Mouse (Mus musculus) hindbrain, embryonic 12.5 days (tissue): ENCODE results near the gene Cep78. TPM values are rescaled to one million over a fixed set of nuclear protein-coding genes. Genes with fewer than 3 reads are reported as not detected.

Experiments used
- ATAC-seq: fragments of 200-750 bp; cut with Nextera tagmentation; 2 replicates; pipeline ENCODE4 v1.8.0; 2017; ENCODE audit warnings: moderate TSS enrichment; ENCODE audit not compliant: low FRiP score
- H3K27ac ChIP-seq: fragments of 300-500 bp; sonication (generic); 2 replicates; pipeline ENCODE4 v1.5.1; 2016; ENCODE audit warnings: mild to moderate bottlenecking
- H3K27me3 ChIP-seq: fragments of 300-500 bp; sonication (generic); 2 replicates; pipeline ENCODE4 v1.6.1; 2016; ENCODE audit warnings: mild to moderate bottlenecking
- H3K36me3 ChIP-seq: fragments of 300-500 bp; sonication (generic); 2 replicates; pipeline ENCODE4 v1.6.1; 2016; ENCODE audit warnings: mild to moderate bottlenecking
- H3K4me1 ChIP-seq: fragments of 300-500 bp; sonication (generic); 2 replicates; pipeline ENCODE4 v1.6.1; 2016
- H3K4me2 ChIP-seq: fragments of 300-500 bp; sonication (generic); replicated peaks from 2 replicates; pipeline ENCODE4 v1.6.1; 2016; ENCODE audit warnings: mild to moderate bottlenecking
- H3K4me3 ChIP-seq: fragments of 300-500 bp; sonication (generic); 2 replicates; pipeline ENCODE4 v1.5.1; 2016; ENCODE audit warnings: mild to moderate bottlenecking
- H3K9ac ChIP-seq: fragments of 300-500 bp; sonication (generic); 2 replicates; pipeline ENCODE4 v1.6.1; 2016; ENCODE audit warnings: mild to moderate bottlenecking, moderate library complexity
- H3K9me3 ChIP-seq: fragments of 300-500 bp; sonication (generic); replicated peaks from 2 replicates; pipeline ENCODE4 v1.6.1; 2016; ENCODE audit warnings: mild to moderate bottlenecking
- WGBS: fragments of 180-500 bp; shearing (Covaris S2); methylation state at CpG from one replicate; pipeline ENCODE4 v1.1.7; 2016; 5-methylcytosine and 5-hydroxymethylcytosine counted together
- polyA plus RNA-seq: library from polyadenylated mRNA; unstranded; fragments of >200 nt; fragmentation: Nextera tagmentation; extraction: Ambion mirVana; gene quantifications from 2 replicates; pipeline ENCODE4 v1.2.1, GENCODE M21; 2016

The Cep78 gene
- polyA plus RNA-seq, 1 experiment from 2014 or later, result 51.0 TPM

DNA sequence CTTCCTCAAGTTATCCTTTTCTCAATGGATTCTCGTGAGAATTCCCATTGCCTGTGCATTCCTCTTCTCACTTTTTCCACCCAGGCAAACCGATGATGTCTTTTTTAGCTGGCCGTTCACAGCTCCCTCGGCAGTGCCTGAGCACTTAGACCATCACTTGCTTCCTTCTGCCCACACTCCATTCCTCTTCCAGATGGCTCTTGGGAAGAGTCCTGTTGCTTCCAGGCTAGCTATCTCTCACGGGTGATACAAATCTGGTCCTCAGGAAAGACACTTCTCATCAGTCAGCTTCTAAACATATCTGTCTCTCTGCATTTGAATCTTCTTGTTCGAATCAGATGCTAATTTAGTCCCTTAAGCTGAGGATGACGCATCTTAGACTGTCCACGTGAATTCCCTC is 22.3 kb upstream of the Cep78 start:
- H3K4me2 ChIP-seq, result no peak overlapping the region
- H3K4me1 ChIP-seq, result 0 out of 2 replicates have a peak, but pooled peaks cover 3% of the 10 kb centered on the region
- H3K4me3 ChIP-seq, result no peak overlapping the region
- ATAC-seq, result no peak
- 92% methylated on average over 8 of the region's 8 CpGs for WGBS
- no peak overlapping the region for H3K9ac ChIP-seq
- H3K9me3 ChIP-seq, result no peaks in the 10 kb centered on the region
- H3K27ac ChIP-seq, result no peak overlapping the region
- no peaks in the 10 kb centered on the region for H3K36me3 ChIP-seq
- no peaks in the 10 kb centered on the region for H3K27me3 ChIP-seq

DNA sequence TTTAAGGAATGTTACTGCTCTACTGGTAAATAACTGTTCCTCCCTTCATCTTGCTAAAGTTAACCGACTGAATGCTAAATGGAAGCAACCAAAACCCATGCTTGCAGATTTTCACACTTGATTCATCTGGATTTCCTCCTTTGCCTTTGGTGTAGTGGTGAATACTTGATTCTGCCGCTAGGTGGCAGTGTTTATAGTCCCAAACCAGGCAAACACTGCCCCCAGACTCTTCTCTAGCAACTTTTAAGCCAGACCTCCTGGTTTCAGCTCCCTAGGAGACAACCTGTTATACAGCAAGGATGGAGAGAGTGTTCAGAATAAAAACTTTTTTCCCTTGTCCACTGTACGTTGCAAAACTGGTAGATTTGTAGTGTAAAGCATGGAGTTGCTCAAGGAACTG is 13.4 kb upstream of the Cep78 start:
- ATAC-seq, result no peak
- no peaks in the 10 kb centered on the region for H3K27me3 ChIP-seq

DNA sequence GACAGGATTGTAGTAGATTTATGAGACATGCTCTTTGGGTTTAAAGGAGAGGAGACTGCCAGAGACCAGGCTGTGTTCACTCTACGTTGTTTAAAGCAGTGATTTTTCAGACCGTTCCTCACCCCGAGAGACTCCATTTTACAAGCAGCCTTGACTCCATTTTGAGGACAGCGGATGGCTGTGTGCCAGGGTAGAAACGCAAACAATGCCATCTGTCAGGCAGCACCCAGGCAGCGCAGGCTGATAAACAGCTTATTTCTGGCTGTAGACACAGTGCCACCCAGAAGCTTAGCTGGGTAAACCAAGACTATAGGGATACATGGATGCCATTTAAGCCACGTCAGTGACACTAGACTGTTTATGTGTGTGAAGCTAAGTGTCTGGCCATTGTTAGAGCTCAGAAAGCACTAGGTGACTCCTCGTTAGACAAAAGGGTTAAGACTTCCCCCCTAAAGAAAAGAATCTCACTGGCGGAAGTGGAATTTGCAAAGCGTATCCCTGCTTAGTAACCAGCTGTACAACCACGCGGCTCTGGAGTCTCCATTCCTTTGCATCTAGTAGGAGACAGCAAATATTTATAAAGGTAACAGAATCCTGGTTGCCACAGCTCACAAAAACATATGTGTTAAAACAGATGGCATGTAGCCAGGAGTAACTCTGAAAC is 12.2 kb upstream of the Cep78 start:
- no peaks in the 10 kb centered on the region for H3K27me3 ChIP-seq
- peak; percentile 82 for ATAC-seq
- no peaks in the 10 kb centered on the region for H3K36me3 ChIP-seq
- H3K9me3 ChIP-seq, result no peaks in the 10 kb centered on the region
- no peaks in the 10 kb centered on the region for H3K4me1 ChIP-seq
- no peak overlapping the region for H3K9ac ChIP-seq
- WGBS, result 44% methylated on average over 12 of the region's 12 CpGs
- peak overlapping the region; percentile 76 for H3K27ac ChIP-seq
- H3K4me2 ChIP-seq, result peak overlapping the region; percentile 24
- no peak overlapping the region for H3K4me3 ChIP-seq

More for the DNA sequence above, 13.4 kb upstream of the Cep78 start:
- 3% methylated on average over 3 of the region's 3 CpGs for WGBS
- Histone ChIP-seq H3K4me2 (no peak overlapping the region), H3K9me3 (no peaks in the 10 kb centered on the region), H3K9ac (no peak overlapping the region), H3K27ac (no peak overlapping the region), H3K4me1 (no peaks in the 10 kb centered on the region), H3K36me3 (no peaks in the 10 kb centered on the region), H3K4me3 (no peak overlapping the region)

DNA sequence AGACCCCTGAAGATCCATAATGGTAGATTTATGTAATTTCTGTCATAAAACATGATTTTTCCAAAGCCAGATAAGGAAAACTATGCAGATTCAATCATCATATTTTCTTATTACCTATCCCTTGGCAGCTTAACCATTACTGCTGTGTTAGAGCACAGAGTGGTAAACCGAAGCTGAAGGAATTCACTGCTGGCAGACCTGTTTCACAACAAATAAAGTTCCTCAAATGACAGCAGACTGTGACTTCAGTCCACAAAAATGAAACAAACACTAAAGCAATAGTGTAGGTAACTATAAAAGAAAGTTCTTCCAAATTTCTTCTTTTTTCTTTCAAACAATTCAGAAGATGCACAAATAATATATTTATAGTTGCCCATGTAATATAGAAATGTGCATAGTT is 5.3 kb upstream of the Cep78 start:
- H3K9ac ChIP-seq, result no peak overlapping the region
- no peak overlapping the region for H3K4me3 ChIP-seq
- H3K4me1 ChIP-seq, result peaks cover 3% of the 10 kb centered on the region
- no peak overlapping the region for H3K4me2 ChIP-seq
- WGBS, result 89% methylated on average over 1 of the region's 1 CpGs
- no peaks in the 10 kb centered on the region for H3K9me3 ChIP-seq
- ATAC-seq, result no peak
- H3K36me3 ChIP-seq, result 0 out of 2 replicates have a peak, but pooled peaks cover 5% of the 10 kb centered on the region
- no peak overlapping the region for H3K27ac ChIP-seq
- no peaks in the 10 kb centered on the region for H3K27me3 ChIP-seq

DNA sequence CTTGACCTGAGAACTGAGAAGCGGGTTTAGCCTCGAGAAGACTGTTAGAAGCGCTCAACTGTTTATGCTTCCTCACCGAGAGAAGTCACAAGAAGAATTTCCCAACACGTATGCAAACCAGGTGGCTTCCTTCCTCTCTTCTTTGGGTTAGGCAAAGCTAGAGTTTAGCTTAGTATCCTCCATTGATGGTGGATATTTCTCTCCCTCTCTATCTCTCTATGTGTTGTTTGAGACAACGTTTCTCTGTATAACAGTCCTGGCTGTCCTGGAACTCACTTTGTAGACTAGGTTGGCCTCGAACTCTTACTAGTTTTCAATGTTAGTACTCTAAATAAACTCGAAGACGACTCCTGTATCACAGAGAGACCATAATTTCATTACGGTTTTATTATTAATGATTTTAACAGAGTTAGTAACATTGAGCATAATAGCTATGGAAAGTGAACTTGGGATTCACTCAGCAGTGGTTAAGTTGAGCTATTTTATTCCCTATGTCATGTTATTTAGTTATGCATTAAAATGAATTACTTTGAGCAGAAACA is 454 bp upstream of the Cep78 start:
- ATAC-seq, result no peak
- WGBS, result 30% methylated on average over 10 of the region's 10 CpGs
- peak overlapping the region; percentile 63 for H3K4me2 ChIP-seq
- H3K4me3 ChIP-seq, result peak overlapping the region; percentile 81
- H3K27ac ChIP-seq, result peak overlapping the region; percentile 94; the same call in 1 of the 2 replicates
- peak overlapping the region; percentile 38; the same call in 1 of the 2 replicates for H3K9ac ChIP-seq
- H3K4me1 ChIP-seq, result peaks cover 21% of the 10 kb centered on the region
- H3K9me3 ChIP-seq, result no peaks in the 10 kb centered on the region
- no peaks in the 10 kb centered on the region for H3K27me3 ChIP-seq
- 0 out of 2 replicates have a peak, but pooled peaks cover 4% of the 10 kb centered on the region for H3K36me3 ChIP-seq

DNA sequence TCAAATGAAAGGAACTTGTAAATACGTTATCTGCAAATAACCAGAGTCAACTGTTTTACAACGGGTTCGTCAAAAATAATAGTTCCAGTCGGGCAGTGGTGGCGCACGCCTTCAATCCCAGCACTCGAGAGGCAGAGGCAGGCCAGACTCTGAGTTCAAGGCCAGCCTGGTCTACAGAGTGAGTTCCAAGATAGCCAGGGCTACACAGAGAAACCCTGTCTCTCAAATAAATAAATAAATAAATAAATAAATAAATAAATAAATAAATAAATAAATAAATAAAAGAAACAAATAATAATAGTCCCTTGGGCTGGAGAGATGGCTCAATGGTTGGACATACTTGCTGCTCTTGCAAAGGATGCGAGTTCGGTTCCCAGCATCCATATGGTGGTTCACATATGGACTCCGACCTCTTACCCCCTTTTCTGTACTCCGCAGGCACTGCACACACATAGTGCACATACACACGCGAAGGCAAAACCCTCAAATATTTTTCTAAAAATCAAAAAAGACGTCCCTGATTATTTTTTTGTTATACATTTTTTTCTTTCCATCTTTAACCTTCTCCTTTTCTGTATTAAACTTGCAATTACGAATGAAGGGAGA is 947 bp downstream of the Cep78 start:
- Histone ChIP-seq H3K36me3 (peaks cover 8% of the 10 kb centered on the region), H3K9me3 (no peaks in the 10 kb centered on the region), H3K27ac (peak overlapping the region; percentile 94), H3K4me2 (peak overlapping the region; percentile 63), H3K9ac (peak overlapping the region; percentile 89), H3K4me3 (peak overlapping the region; percentile 81), H3K27me3 (no peaks in the 10 kb centered on the region), H3K4me1 (peaks cover 21% of the 10 kb centered on the region)
- no peak for ATAC-seq
- 52% methylated on average over 15 of the region's 15 CpGs for WGBS

DNA sequence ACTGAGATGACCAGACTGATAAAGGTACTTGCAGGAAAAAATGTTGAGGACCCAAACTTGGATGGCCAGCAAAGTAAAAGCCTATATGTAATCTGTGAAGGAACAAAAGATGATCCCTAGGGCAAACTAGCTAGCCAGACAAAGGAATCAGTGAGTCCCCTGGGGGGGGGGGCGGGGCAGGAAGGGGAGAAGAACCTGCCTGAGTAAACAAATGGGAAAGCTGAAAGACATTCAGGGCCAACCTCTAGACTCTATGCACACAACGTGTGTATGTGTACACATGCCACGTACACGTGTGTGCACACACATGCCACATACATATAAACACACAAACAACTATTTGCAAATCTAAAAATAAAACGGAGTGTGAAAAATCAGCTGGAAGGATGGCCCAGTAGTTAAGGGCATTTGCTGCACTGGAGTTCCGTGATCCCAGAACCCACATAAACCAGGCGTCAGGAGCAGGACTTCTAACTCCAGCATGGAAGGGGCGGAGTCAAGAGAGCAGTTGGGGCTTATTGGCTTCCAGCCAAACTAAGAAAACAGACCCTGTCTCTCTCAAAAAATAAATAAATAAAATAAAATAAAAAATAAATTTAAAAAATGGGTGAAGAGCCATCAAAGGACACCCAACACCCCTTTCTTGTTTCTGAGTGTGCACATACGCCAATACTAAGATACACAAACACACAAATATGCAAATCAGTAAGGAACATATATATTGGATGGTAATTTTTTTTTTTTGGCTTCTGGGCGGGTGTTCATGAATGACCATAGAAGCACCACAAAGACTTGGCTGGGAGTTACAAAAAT is 1.7 kb downstream of the Cep78 start:
- peak overlapping the region; percentile 14; the same call in 1 of the 2 replicates for H3K4me3 ChIP-seq

DNA sequence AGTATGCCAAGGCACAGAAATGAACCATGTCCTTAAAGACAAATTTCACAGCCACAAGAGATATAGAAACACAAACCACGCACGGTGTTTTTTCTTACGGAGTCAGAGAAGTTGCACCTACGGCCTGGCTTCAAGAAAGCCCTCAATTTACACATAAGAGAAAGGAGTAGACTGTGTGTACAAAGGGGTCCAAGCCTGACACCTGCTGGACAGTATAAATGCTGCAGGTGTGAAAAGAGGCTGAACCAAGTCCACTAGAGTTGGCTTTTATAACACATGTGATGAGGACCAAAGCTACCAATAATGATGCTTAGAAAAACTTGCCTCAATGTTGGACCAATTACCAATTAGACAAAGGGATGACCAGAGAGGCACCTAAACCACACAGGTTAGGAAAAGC is 2.9 kb downstream of the Cep78 start:
- no peaks in the 10 kb centered on the region for H3K27me3 ChIP-seq
- no peak for ATAC-seq
- H3K36me3 ChIP-seq, result peaks cover 25% of the 10 kb centered on the region
- H3K27ac ChIP-seq, result peak overlapping the region; percentile 23; the same call in 1 of the 2 replicates
- WGBS, result 72% methylated on average over 4 of the region's 4 CpGs
- H3K4me2 ChIP-seq, result no peak overlapping the region
- no peak overlapping the region for H3K9ac ChIP-seq
- H3K4me3 ChIP-seq, result no peak overlapping the region
- H3K4me1 ChIP-seq, result peaks cover 21% of the 10 kb centered on the region
- no peaks in the 10 kb centered on the region for H3K9me3 ChIP-seq

More for the DNA sequence above, 1.7 kb downstream of the Cep78 start:
- Histone ChIP-seq H3K27me3 (no peaks in the 10 kb centered on the region), H3K9ac (0 out of 2 replicates have a peak overlapping the region, but pooled peaks have one; percentile 32), H3K9me3 (no peaks in the 10 kb centered on the region), H3K27ac (no peak overlapping the region), H3K36me3 (peaks cover 14% of the 10 kb centered on the region), H3K4me1 (peaks cover 21% of the 10 kb centered on the region), H3K4me2 (peak overlapping the region; percentile 63)
- no peak for ATAC-seq
- 44% methylated on average over 9 of the region's 10 CpGs for WGBS

DNA sequence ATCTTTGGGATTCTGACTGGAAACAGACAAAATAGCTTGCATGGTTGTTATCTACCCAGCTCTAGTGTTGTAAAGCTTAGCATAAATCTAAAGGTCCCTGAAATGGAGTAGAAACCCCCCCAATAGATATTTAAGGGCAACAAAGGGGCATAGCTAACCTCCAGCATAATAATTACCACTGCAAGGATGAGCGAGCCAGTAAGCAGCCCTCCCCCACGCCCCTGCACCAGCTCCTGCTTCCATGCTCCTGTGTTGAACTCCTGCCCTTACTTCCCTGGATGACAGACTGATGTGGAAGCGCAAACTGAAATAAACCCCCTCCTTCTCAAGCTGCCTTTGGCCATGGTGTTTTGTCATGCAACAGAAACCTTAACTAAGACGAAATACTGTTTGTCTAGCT is 11.4 kb downstream of the Cep78 start:
- no peaks in the 10 kb centered on the region for H3K4me1 ChIP-seq
- peaks cover 88% of the 10 kb centered on the region for H3K36me3 ChIP-seq
- no peaks in the 10 kb centered on the region for H3K27me3 ChIP-seq
- no peak overlapping the region for H3K4me2 ChIP-seq
- no peaks in the 10 kb centered on the region for H3K9me3 ChIP-seq
- WGBS, result 70% methylated on average over 4 of the region's 4 CpGs
- H3K27ac ChIP-seq, result no peak overlapping the region
- H3K4me3 ChIP-seq, result no peak overlapping the region
- no peak overlapping the region for H3K9ac ChIP-seq
- no peak for ATAC-seq

DNA sequence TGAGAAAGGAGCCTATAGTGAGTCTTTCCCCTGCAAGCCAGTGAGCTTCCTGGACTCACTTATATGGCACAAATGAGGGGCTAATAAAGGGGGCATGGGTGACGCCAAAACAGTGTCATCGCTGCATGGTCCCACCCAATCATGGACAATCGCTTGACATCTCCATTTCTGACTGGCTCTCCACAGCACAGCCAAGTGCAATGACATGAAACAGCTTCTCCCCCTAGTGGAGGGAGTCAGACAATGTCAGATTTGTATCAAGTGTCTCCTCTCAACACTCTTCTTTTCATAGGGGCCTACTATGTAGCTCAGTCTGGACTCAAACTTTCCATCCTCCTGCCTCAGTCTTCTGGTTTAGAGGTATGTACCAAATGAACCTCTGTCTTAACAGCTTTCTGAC is 19.7 kb downstream of the Cep78 start:
- H3K9ac ChIP-seq, result no peak overlapping the region
- H3K4me1 ChIP-seq, result no peaks in the 10 kb centered on the region; the same call in 1 of the 2 replicates
- peaks cover 74% of the 10 kb centered on the region for H3K36me3 ChIP-seq
- no peaks in the 10 kb centered on the region for H3K27me3 ChIP-seq
- no peak overlapping the region for H3K27ac ChIP-seq
- H3K9me3 ChIP-seq, result no peaks in the 10 kb centered on the region
- 70% methylated on average over 3 of the region's 3 CpGs for WGBS
- ATAC-seq, result peak; percentile 69
- H3K4me3 ChIP-seq, result no peak overlapping the region
- no peak overlapping the region for H3K4me2 ChIP-seq

DNA sequence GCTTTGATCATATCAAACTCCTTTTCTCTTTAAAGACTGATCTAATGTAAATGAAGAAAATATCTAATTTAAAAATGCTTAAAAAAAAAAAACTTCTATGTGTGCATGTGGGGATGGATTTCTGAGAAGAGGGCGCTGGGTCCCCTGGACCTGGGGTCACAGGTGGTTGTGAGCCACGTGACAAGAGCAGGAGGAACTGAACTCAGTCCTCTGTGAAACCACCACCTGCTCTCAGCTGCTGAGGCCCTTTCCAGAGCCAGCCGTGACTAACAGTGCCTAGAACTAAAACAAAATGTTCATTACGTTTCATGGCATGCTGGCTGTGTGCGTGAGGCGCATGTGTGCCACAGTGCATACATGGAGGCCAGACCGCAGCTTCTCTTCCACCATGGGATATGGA is 20.3 kb downstream of the Cep78 start:
- H3K27me3 ChIP-seq, result no peaks in the 10 kb centered on the region

More for the DNA sequence above, 20.3 kb downstream of the Cep78 start:
- WGBS, result 93% methylated on average over 7 of the region's 7 CpGs
- no peak for ATAC-seq
- H3K9me3 ChIP-seq, result no peaks in the 10 kb centered on the region
- no peaks in the 10 kb centered on the region; the same call in 1 of the 2 replicates for H3K4me1 ChIP-seq
- H3K9ac ChIP-seq, result no peak overlapping the region
- H3K4me2 ChIP-seq, result no peak overlapping the region
- H3K4me3 ChIP-seq, result no peak overlapping the region
- H3K36me3 ChIP-seq, result peaks cover 74% of the 10 kb centered on the region
- H3K27ac ChIP-seq, result no peak overlapping the region
